Mouse (Mus musculus): ENCODE results near the gene 4933402D24Rik.

The 4933402D24Rik gene

GRCm38 (mm10) chr1:63769167-63769566 is at the start of gene 4933402D24Rik:
Gene 4933402D24Rik, minus strand, starts transcription at chr1:63769267.
- DNase-seq (ENCODE audit: low spot score), result no peak

- no peak for DNase-seq (ENCODE audit: low spot score)
Measured at GRCm38 (mm10) chr1:63808584-63808983, 39.5 kb upstream of the 4933402D24Rik start.

GRCm38 (mm10) chr1:63805095-63805494 is 36.0 kb upstream of the 4933402D24Rik start:
- DNase-seq (ENCODE audit: low spot score), result no peak

- DNase-seq (ENCODE audit: low spot score), result no peak
Measured at GRCm38 (mm10) chr1:63794326-63794725, 25.3 kb upstream of the 4933402D24Rik start.

- no peak for DNase-seq (ENCODE audit: low spot score)
Measured at GRCm38 (mm10) chr1:63776902-63777630, 8.0 kb upstream of the 4933402D24Rik start.

GRCm38 (mm10) chr1:63776396-63776795 is 7.3 kb upstream of the 4933402D24Rik start:
- no peak for DNase-seq (ENCODE audit: low spot score)

- DNase-seq (ENCODE audit: low spot score), result no peak
Measured at GRCm38 (mm10) chr1:63770309-63770708, 1.2 kb upstream of the 4933402D24Rik start.

- DNase-seq (ENCODE audit: low spot score), result no peak
Measured at GRCm38 (mm10) chr1:63768112-63768511, 955 bp downstream of the 4933402D24Rik start.

GRCm38 (mm10) chr1:63764395-63764794 is 4.7 kb downstream of the 4933402D24Rik start:
- DNase-seq (ENCODE audit: low spot score), result no peak

GRCm38 (mm10) chr1:63763881-63764386 is 5.1 kb downstream of the 4933402D24Rik start:
- no peak for DNase-seq (ENCODE audit: low spot score)

GRCm38 (mm10) chr1:63763212-63763694 is 5.8 kb downstream of the 4933402D24Rik start:
- no peak for DNase-seq (ENCODE audit: low spot score)

- DNase-seq (ENCODE audit: low spot score), result no peak
Measured at GRCm38 (mm10) chr1:63756005-63756404, 13.1 kb downstream of the 4933402D24Rik start.

GRCm38 (mm10) chr1:63730240-63730771 is 38.8 kb downstream of the 4933402D24Rik start, which contains the start of the genes Mdh1b and Fastkd2:
Gene Mdh1b, minus strand, starts transcription at chr1:63730318.
Gene Fastkd2, plus strand, starts transcription at chr1:63730614.
- DNase-seq (ENCODE audit: low spot score), result peak; percentile 88

- no peak for DNase-seq (ENCODE audit: low spot score)
Measured at GRCm38 (mm10) chr1:63729796-63730195, 39.3 kb downstream of the 4933402D24Rik start.

- DNase-seq (ENCODE audit: low spot score), result no peak
Measured at GRCm38 (mm10) chr1:63720161-63720560, 48.9 kb downstream of the 4933402D24Rik start.

- DNase-seq (ENCODE audit: low spot score), result no peak
Measured at GRCm38 (mm10) chr1:63708876-63709275, 60.2 kb downstream of the 4933402D24Rik start.

- DNase-seq (ENCODE audit: low spot score), result no peak
Measured at GRCm38 (mm10) chr1:63705733-63706132, 63.3 kb downstream of the 4933402D24Rik start.
